Comparison of ENCODE assay signal across 22 mouse cellular contexts in the genomic region with DNA sequence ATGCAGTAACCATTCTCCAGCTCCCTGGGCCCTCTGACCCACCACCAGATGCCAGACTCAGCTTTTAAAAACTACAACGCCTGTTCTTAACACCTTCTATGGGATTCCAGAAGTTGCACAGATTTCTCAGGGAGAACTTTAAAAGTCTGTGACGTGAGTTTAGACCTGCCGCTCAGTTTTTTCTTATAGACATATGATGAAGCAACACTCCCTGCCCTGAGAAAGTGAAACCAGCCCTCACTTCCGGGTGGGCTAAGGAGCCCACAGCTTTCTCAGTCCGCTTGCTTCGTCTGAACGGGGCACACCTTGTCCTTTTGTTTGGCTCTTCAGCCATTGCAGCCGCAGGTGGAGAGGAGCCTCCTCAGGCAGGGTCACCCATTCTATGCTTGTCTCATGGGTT. TPM values are rescaled to one million over a fixed set of nuclear protein-coding genes. Genes with fewer than 3 reads are reported as not detected.
"Had no signal": no experiment of that assay in that cellular context is flagged by ENCODE, and none has a peak within 500 bp of the region (broad histone marks: within the 10 kb centered on the region; RNA-seq: fewer than 3 reads in every experiment).

No protein-coding gene starts in this region.

- H3K9me3 ChIP-seq: intestine, embryonic 15.5 days; limb, embryonic 13.5 days; midbrain, embryonic 13.5 days; neural tube, embryonic 12.5 days had no signal

- H3K4me2 ChIP-seq: intestine, embryonic 15.5 days; limb, embryonic 13.5 days; midbrain, embryonic 13.5 days; neural tube, embryonic 12.5 days had no signal

- H3K27me3 ChIP-seq: intestine, embryonic 15.5 days; limb, embryonic 13.5 days; neural tube, embryonic 12.5 days had no signal

- DNase-seq: kidney, adult 18-20 months; kidney, postnatal 10 days; kidney, postnatal 4 days; lung, adult 18-20 months; right cerebral cortex, postnatal 14 days had no signal

- ATAC-seq: intestine, embryonic 15.5 days; midbrain, embryonic 13.5 days had no signal

- H3K9ac ChIP-seq: intestine, embryonic 15.5 days; limb, embryonic 13.5 days; liver, embryonic 14.5 days; midbrain, embryonic 13.5 days; neural tube, embryonic 12.5 days had no signal

- H3K27ac ChIP-seq: intestine, embryonic 15.5 days; layer of hippocampus, adult 2 months; limb, embryonic 13.5 days; liver, embryonic 14.5 days; midbrain, embryonic 13.5 days; neural tube, embryonic 12.5 days; stomach, postnatal 0 days had no signal

- H3K36me3 ChIP-seq: intestine, embryonic 15.5 days; limb, embryonic 13.5 days; midbrain, embryonic 13.5 days; neural tube, embryonic 12.5 days had no signal

- H3K4me3 ChIP-seq: intestine, embryonic 15.5 days; layer of hippocampus, adult 2 months; limb, embryonic 13.5 days; midbrain, embryonic 13.5 days; myocyte; neural tube, embryonic 12.5 days had no signal

RNA-seq across cellular contexts. Expression of a gene that starts 24.2 kb away (rescaled TPM):
- total RNA-seq: layer of hippocampus, adult 2 months; layer of hippocampus, postnatal 10 days; left cerebral cortex, postnatal 4 days; liver, adult 2 months; megakaryocyte-erythroid progenitor cell, adult 5-6 weeks; neutrophil, adult 5-6 weeks had no signal
- polyA plus RNA-seq: intestine, embryonic 15.5 days; kidney, embryonic 14.5 days; limb, embryonic 13.5 days; liver, adult 2 months; liver, embryonic 14.5 days; lung, embryonic 16.5 days; midbrain, embryonic 13.5 days; myocyte; neural tube, embryonic 12.5 days; spleen, adult 2 months; stomach, postnatal 0 days; urinary bladder, adult 2 months had no signal
